Mouse (Mus musculus): Measurements from ENCODE around the gene 4931406P16Rik.
A peak's percentile ranks its signal among the peaks of the same experiment; 100 is the strongest.

The 4931406P16Rik gene

GRCm38 (mm10) chr7:34312786-34313442 is 437 bp downstream of the 4931406P16Rik start:
- peak; percentile 76 for DNase-seq (ENCODE audit: low read depth, low spot score)

GRCm38 (mm10) chr7:34309186-34309764 is 4.1 kb downstream of the 4931406P16Rik start:
- DNase-seq (ENCODE audit: low read depth, low spot score), result no peak

GRCm38 (mm10) chr7:34308586-34308985 is 4.8 kb downstream of the 4931406P16Rik start:
- no peak for DNase-seq (ENCODE audit: low read depth, low spot score)

- DNase-seq (ENCODE audit: low read depth, low spot score), result no peak
Observed at GRCm38 (mm10) chr7:34305454-34305853, 7.9 kb downstream of the 4931406P16Rik start.

GRCm38 (mm10) chr7:34302651-34303050 is 10.7 kb downstream of the 4931406P16Rik start:
- no peak for DNase-seq (ENCODE audit: low read depth, low spot score)

GRCm38 (mm10) chr7:34301952-34302351 is 11.4 kb downstream of the 4931406P16Rik start:
- no peak for DNase-seq (ENCODE audit: low read depth, low spot score)

- DNase-seq (ENCODE audit: low read depth, low spot score), result no peak
Observed at GRCm38 (mm10) chr7:34298818-34299217, 14.5 kb downstream of the 4931406P16Rik start.

- no peak for DNase-seq (ENCODE audit: low read depth, low spot score)
Observed at GRCm38 (mm10) chr7:34296124-34296523, 17.2 kb downstream of the 4931406P16Rik start.

- no peak for DNase-seq (ENCODE audit: low read depth, low spot score)
Observed at GRCm38 (mm10) chr7:34292633-34293032, 20.7 kb downstream of the 4931406P16Rik start.

GRCm38 (mm10) chr7:34291265-34291664 is 22.1 kb downstream of the 4931406P16Rik start:
- no peak for DNase-seq (ENCODE audit: low read depth, low spot score)

- DNase-seq (ENCODE audit: low read depth, low spot score), result no peak
Observed at GRCm38 (mm10) chr7:34290450-34291151, 22.8 kb downstream of the 4931406P16Rik start.

GRCm38 (mm10) chr7:34277656-34278055 is 35.7 kb downstream of the 4931406P16Rik start:
- no peak for DNase-seq (ENCODE audit: low read depth, low spot score)

- DNase-seq (ENCODE audit: low read depth, low spot score), result no peak
Observed at GRCm38 (mm10) chr7:34276066-34276465, 37.3 kb downstream of the 4931406P16Rik start.

- DNase-seq (ENCODE audit: low read depth, low spot score), result no peak
Observed at GRCm38 (mm10) chr7:34272465-34272864, 40.9 kb downstream of the 4931406P16Rik start.

GRCm38 (mm10) chr7:34268463-34268862 is 44.9 kb downstream of the 4931406P16Rik start:
- peak; percentile 54 for DNase-seq (ENCODE audit: low read depth, low spot score)

GRCm38 (mm10) chr7:34266421-34266820 is 46.9 kb downstream of the 4931406P16Rik start:
- DNase-seq (ENCODE audit: low read depth, low spot score), result peak; percentile 30

- DNase-seq (ENCODE audit: low read depth, low spot score), result peak; percentile 18
Observed at GRCm38 (mm10) chr7:34265876-34266346, 47.4 kb downstream of the 4931406P16Rik start.

GRCm38 (mm10) chr7:34263437-34263836 is 49.9 kb downstream of the 4931406P16Rik start:
- no peak for DNase-seq (ENCODE audit: low read depth, low spot score)

GRCm38 (mm10) chr7:34258407-34258806 is 54.9 kb downstream of the 4931406P16Rik start:
- no peak for DNase-seq (ENCODE audit: low read depth, low spot score)

GRCm38 (mm10) chr7:34257279-34257678 is 56.1 kb downstream of the 4931406P16Rik start:
- no peak for DNase-seq (ENCODE audit: low read depth, low spot score)

- no peak for DNase-seq (ENCODE audit: low read depth, low spot score)
Observed at GRCm38 (mm10) chr7:34255916-34256315, 57.4 kb downstream of the 4931406P16Rik start.

GRCm38 (mm10) chr7:34255137-34255536 is 58.2 kb downstream of the 4931406P16Rik start:
- DNase-seq (ENCODE audit: low read depth, low spot score), result no peak

GRCm38 (mm10) chr7:34252030-34252429 is 61.3 kb downstream of the 4931406P16Rik start:
- DNase-seq (ENCODE audit: low read depth, low spot score), result peak; percentile 51

All from R1 (cell line).